Mouse (Mus musculus) bone marrow macrophage, adult 2 months (primary cell): ENCODE results near the gene Nova1.

Source experiments
- CTCF ChIP-seq: IDR thresholded peaks from 2 replicates; pipeline ENCODE4 v1.5.1; 2012; ENCODE audit warnings: low read depth, mild to moderate bottlenecking, low read length, moderate library complexity
- POLR2A ChIP-seq: IDR thresholded peaks from 2 replicates; pipeline ENCODE4 v1.6.1; 2012; ENCODE audit warnings: mild to moderate bottlenecking, low read depth, low read length, borderline replicate concordance

- TF ChIP-seq POLR2A (no peak), CTCF (no peak)
Measured at GRCm38 (mm10) chr12:46817211-46817803, 1.4 kb downstream of the Nova1 start.
